Mouse (Mus musculus): ENCODE data around the gene 9230112D13Rik.

- TF ChIP-seq CTCF (IDR thresholded peaks at IDR 0.05; ENCODE audit: extremely low read depth, insufficient read depth, low read length): no peak
- TF ChIP-seq POLR2A (IDR thresholded peaks at IDR 0.05; ENCODE audit: extremely low read depth, insufficient read depth, low read length): no peak
These were observed 29.6 kb upstream of the 9230112D13Rik start for GRCm38 (mm10) chr14:34552226-34552625.
